Mouse (Mus musculus) G1E (cell line): ENCODE data around the gene Defb15. TPM values are rescaled to one million over a fixed set of nuclear protein-coding genes. Genes with fewer than 3 reads are reported as not detected.
"Not testable (repeated sequence)": the region's sequence is repeated elsewhere in the genome, so short reads cannot be mapped to it uniquely, and the experiment has no call there.

Experiments
- ATAC-seq: 2 replicates; pipeline ENCODE4 v1.8.0; 2016; ENCODE audit warnings: mild to moderate bottlenecking; ENCODE audit not compliant: insufficient number of reproducible peaks, poor library complexity, low FRiP score, severe bottlenecking; ENCODE audit errors: extremely low read depth
- DNase-seq: peaks from one replicate; pipeline ENCODE4 v3.0.0; 2012; ENCODE audit warnings: low spot score
- H3K27me3 ChIP-seq: 2 replicates; pipeline ENCODE4 v1.6.1; 2012; ENCODE audit warnings: mild to moderate bottlenecking, low read length, inconsistent platforms; ENCODE audit not compliant: insufficient read depth
- H3K36me3 ChIP-seq: replicated peaks from 2 replicates; pipeline ENCODE3; 2012; ENCODE audit warnings: mild to moderate bottlenecking, inconsistent platforms
- H3K4me1 ChIP-seq: 2 replicates; pipeline ENCODE4 v1.6.1; 2012; ENCODE audit warnings: low read depth, low read length, inconsistent platforms, mixed read lengths; ENCODE audit not compliant: insufficient read depth
- H3K4me3 ChIP-seq: 2 replicates; pipeline ENCODE4 v1.5.1; 2012; ENCODE audit warnings: low read depth, mild to moderate bottlenecking, inconsistent platforms, low read length, moderate library complexity, mixed read lengths
- H3K9me3 ChIP-seq: replicated peaks from 2 replicates; pipeline ENCODE4 v1.6.1; 2012; ENCODE audit warnings: inconsistent platforms
- CTCF ChIP-seq: IDR thresholded peaks from 2 replicates; pipeline ENCODE4 v1.5.1; 2012; ENCODE audit warnings: low read depth, low read length, inconsistent platforms, mixed read lengths
- GATA1 ChIP-seq: IDR thresholded peaks from 2 replicates; pipeline ENCODE4 v1.6.1; 2012; ENCODE audit warnings: borderline replicate concordance, low read length, inconsistent platforms, mixed read lengths
- GATA2 ChIP-seq: IDR thresholded peaks from 2 replicates; pipeline ENCODE4 v1.6.1; 2012; ENCODE audit warnings: low read depth, low read length, inconsistent platforms, borderline replicate concordance
- POLR2AphosphoS5 ChIP-seq: IDR thresholded peaks from 2 replicates; pipeline ENCODE4 v1.6.1; 2012; ENCODE audit warnings: low read depth, low read length, inconsistent platforms; ENCODE audit not compliant: insufficient replicate concordance
- TAL1 ChIP-seq: conservative IDR thresholded peaks from 2 replicates; pipeline ENCODE4 v1.6.1; 2012; ENCODE audit warnings: low read depth, low read length, inconsistent platforms, mixed read lengths
- polyA plus RNA-seq: library from polyadenylated mRNA; stranded (reverse); fragments of >175 nt; gene quantifications from 2 replicates; pipeline ENCODE4 v1.2.3, GENCODE M21; 2012
- total RNA-seq, 2 experiments: library from RNA; stranded (forward) in 1 of 2; stranded (reverse) in 1 of 2; fragments of 200-1000 nt in 1 of 2; fragments of >200 nt in 1 of 2; fragmentation: Nextera tagmentation in 1 of 2; gene quantifications; 2 replicates each; pipeline ENCODE4 v1.2.3; 2014 to 2017

Gene Defb15
- total and polyA plus RNA-seq, 3 experiments = 0.71 TPM; not detected in 2

GRCm38 (mm10) chr8:21955321-21955720 lies 22.8 kb upstream of the Defb15 start:
- H3K27me3 ChIP-seq = peaks cover 2% of the 10 kb centered on the region; the same call in 1 of the 2 replicates
- H3K4me1 ChIP-seq = no peaks in the 10 kb centered on the region
- no peaks in the 10 kb centered on the region for H3K36me3 ChIP-seq
- no peaks in the 10 kb centered on the region for H3K9me3 ChIP-seq
- DNase-seq (peak; percentile 20), ATAC-seq (no peak)
- TF ChIP-seq CTCF = peak; percentile 77
- TF ChIP-seq POLR2AphosphoS5 = no peak
- no peak overlapping the region for H3K4me3 ChIP-seq

- no peak for TF ChIP-seq GATA1
- no peak for TF ChIP-seq GATA2
- no peak for TF ChIP-seq TAL1
- no peak for TF ChIP-seq CTCF
- no peak for TF ChIP-seq POLR2AphosphoS5
- H3K9me3 ChIP-seq = no peaks in the 10 kb centered on the region
- no peaks in the 10 kb centered on the region for H3K4me1 ChIP-seq
- H3K4me3 ChIP-seq = no peak overlapping the region
- peaks cover 11% of the 10 kb centered on the region for H3K27me3 ChIP-seq
- ATAC-seq (no peak), DNase-seq (no peak)
- H3K36me3 ChIP-seq = no peaks in the 10 kb centered on the region
These were observed 15.0 kb upstream of the Defb15 start for GRCm38 (mm10) chr8:21947311-21948017.

- ATAC-seq = no peak
These were observed 14.0 kb upstream of the Defb15 start, which contains the start of gene Defb13 for GRCm38 (mm10) chr8:21946462-21946861. TSS of gene Defb13 (plus strand) at chr8:21946762.

GRCm38 (mm10) chr8:21938052-21938451 lies 5.5 kb upstream of the Defb15 start, which contains the start of gene Defb35:
TSS of gene Defb35 (plus strand) at chr8:21938352.
- H3K36me3 ChIP-seq, H3K4me3 ChIP-seq, H3K9me3 ChIP-seq, ATAC-seq, DNase-seq, H3K27me3 ChIP-seq, H3K4me1 ChIP-seq: not testable (repeated sequence)

More at GRCm38 (mm10) chr8:21946462-21946861, 14.0 kb upstream of the Defb15 start, which contains the start of gene Defb13:
- H3K4me1 ChIP-seq = no peaks in the 10 kb centered on the region
- TF ChIP-seq GATA1 = no peak
- TF ChIP-seq POLR2AphosphoS5 = no peak
- no peak for TF ChIP-seq TAL1
- no peak for TF ChIP-seq GATA2
- TF ChIP-seq CTCF = no peak
- H3K27me3 ChIP-seq = peaks cover 11% of the 10 kb centered on the region
- H3K9me3 ChIP-seq = no peaks in the 10 kb centered on the region
- no peak within 1 kb of the TSS for H3K4me3 ChIP-seq
- no peaks in the 10 kb centered on the region for H3K36me3 ChIP-seq
- no peak for DNase-seq

GRCm38 (mm10) chr8:21930754-21931153 lies 1.8 kb downstream of the Defb15 start:
- not testable (repeated sequence) for ATAC-seq, H3K4me1 ChIP-seq, DNase-seq, H3K27me3 ChIP-seq, H3K36me3 ChIP-seq, H3K9me3 ChIP-seq, H3K4me3 ChIP-seq

GRCm38 (mm10) chr8:21915625-21916024 lies 16.9 kb downstream of the Defb15 start:
- TF ChIP-seq CTCF (no peak), TAL1 (no peak), GATA1 (no peak), POLR2AphosphoS5 (no peak), GATA2 (no peak)

GRCm38 (mm10) chr8:21912554-21912953 lies 20.0 kb downstream of the Defb15 start:
- DNase-seq (no peak), ATAC-seq (no peak)
- TF ChIP-seq POLR2AphosphoS5 (no peak), CTCF (no peak), TAL1 (no peak), GATA2 (no peak), GATA1 (no peak)
- Histone ChIP-seq H3K4me1 (no peaks in the 10 kb centered on the region), H3K27me3 (peaks cover 6% of the 10 kb centered on the region; the same call in 1 of the 2 replicates), H3K36me3 (no peaks in the 10 kb centered on the region), H3K4me3 (no peak overlapping the region), H3K9me3 (no peaks in the 10 kb centered on the region)

More at GRCm38 (mm10) chr8:21915625-21916024, 16.9 kb downstream of the Defb15 start:
- Histone ChIP-seq H3K4me3 (no peak overlapping the region), H3K36me3 (no peaks in the 10 kb centered on the region), H3K9me3 (no peaks in the 10 kb centered on the region), H3K4me1 (no peaks in the 10 kb centered on the region), H3K27me3 (peaks cover 6% of the 10 kb centered on the region)
- no peak for ATAC-seq
- no peak for DNase-seq
